Comparison of ENCODE assay signal across 15 mouse cellular contexts in the genomic region with DNA sequence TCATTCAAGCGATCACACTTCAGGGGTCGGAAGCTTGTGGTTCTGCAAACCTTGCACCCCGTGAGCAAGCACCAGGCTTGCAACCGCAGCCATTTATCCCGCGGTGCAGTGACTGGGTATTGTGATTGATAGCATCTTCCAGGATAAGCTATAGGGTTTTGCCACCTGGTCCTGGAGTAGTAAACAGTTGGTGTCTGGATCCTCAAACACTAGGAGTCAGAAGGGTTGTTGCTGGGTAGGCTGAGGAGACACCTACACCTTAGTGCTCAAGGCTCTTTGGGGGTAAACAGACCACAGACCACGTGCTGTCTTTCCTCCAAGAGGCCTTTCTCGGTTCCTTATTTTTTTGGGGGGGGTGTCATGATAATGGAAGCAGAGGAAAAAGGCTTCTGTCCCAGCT. TPM values are rescaled to one million over a fixed set of nuclear protein-coding genes. Genes with fewer than 3 reads are reported as not detected.
DNase-seq lines count a peak whose midpoint lies in the region; ATAC-seq lines count a peak whose summit lies in the region.
"Had no signal": no experiment of that assay in that cellular context is flagged by ENCODE, and none has a peak within 500 bp of the region (broad histone marks: within the 10 kb centered on the region; RNA-seq: fewer than 3 reads in every experiment).

No protein-coding gene starts in this region.

- peak; percentile 9 for DNase-seq in left cerebral cortex, postnatal 4 days
- DNase-seq in left cerebral cortex, adult 11 months (ENCODE audit: low spot score), result no peak
- no peak for DNase-seq in kidney, postnatal 10 days
- DNase-seq in layer of hippocampus, postnatal 36 days, result no peak
- DNase-seq in retina, postnatal 1 day, result no peak
- DNase-seq: adrenal gland, postnatal 10 days; gastrocnemius, postnatal 25 days; heart, adult 11 months; heart, postnatal 10 days had no signal

- ATAC-seq in granulocyte monocyte progenitor cell, adult 5-6 weeks (replicated peaks; ENCODE audit: poor library complexity, severe bottlenecking), result peak; percentile 83
- ATAC-seq in megakaryocyte-erythroid progenitor cell, adult 5-6 weeks (replicated peaks; ENCODE audit: low FRiP score, low TSS enrichment, poor library complexity, severe bottlenecking), result 0 out of 2 replicates have a peak, but pooled peaks have one; percentile 50
- ATAC-seq: forebrain, embryonic 13.5 days; forebrain, postnatal 0 days had no signal

- intact Hi-C loops in left cerebral cortex, postnatal 4 days (cut with DNase I), result loop anchor here (10.0 kb wide), 1 partner anchor 821 kb away; no protein-coding TSS in a partner anchor

RNA-seq across cellular contexts. Expression of a gene that starts 27.9 kb away (rescaled TPM):
- under 1 TPM; 0.10 to 0.18 TPM for total RNA-seq in left cerebral cortex, postnatal 4 days (2021)
- total RNA-seq in granulocyte monocyte progenitor cell, adult 5-6 weeks (2014; fragmentation: Nextera tagmentation), result not detected in 2 replicates
- total RNA-seq in granulocyte monocyte progenitor cell, adult 5-6 weeks (2017), result not detected in 2 replicates
- not detected in 2 replicates for total RNA-seq in megakaryocyte-erythroid progenitor cell, adult 5-6 weeks (2014; fragmentation: Nextera tagmentation)
- total RNA-seq in megakaryocyte-erythroid progenitor cell, adult 5-6 weeks (2017), result not detected in 2 replicates
- not detected for total RNA-seq in layer of hippocampus, postnatal 36 days (2021)
- total RNA-seq: adrenal gland, postnatal 10 days; adrenal gland, postnatal 4 days; forebrain, postnatal 0 days; gastrocnemius, adult 18-20 months; gastrocnemius, postnatal 25 days; heart, postnatal 10 days had no signal
